Mouse (Mus musculus) left cerebral cortex, adult 18-20 months (tissue): ENCODE results near the gene 4933425L06Rik. TPM values are rescaled to one million over a fixed set of nuclear protein-coding genes. Genes with fewer than 3 reads are reported as not detected.

Experiments
- DNase-seq, 2 experiments: peaks; one replicate each; pipeline ENCODE4 v3.0.0; 2021 to 2022; ENCODE audit warnings: low spot score in 2 of 2, mixed read lengths in 1 of 2
- long read RNA-seq, 2 experiments: library from polyadenylated mRNA; stranded (forward); transcript quantifications; one replicate each; pipeline ENCODE4 v2.0.0; 2021
- total RNA-seq, 2 experiments: library from RNA; stranded (reverse); gene quantifications; 2 replicates each; pipeline ENCODE4 v1.2.3; 2021

Gene 4933425L06Rik
- not detected for total RNA-seq
- long read RNA-seq, experiment 1, result 0 reads
- long read RNA-seq, experiment 2, result 0 reads

DNA sequence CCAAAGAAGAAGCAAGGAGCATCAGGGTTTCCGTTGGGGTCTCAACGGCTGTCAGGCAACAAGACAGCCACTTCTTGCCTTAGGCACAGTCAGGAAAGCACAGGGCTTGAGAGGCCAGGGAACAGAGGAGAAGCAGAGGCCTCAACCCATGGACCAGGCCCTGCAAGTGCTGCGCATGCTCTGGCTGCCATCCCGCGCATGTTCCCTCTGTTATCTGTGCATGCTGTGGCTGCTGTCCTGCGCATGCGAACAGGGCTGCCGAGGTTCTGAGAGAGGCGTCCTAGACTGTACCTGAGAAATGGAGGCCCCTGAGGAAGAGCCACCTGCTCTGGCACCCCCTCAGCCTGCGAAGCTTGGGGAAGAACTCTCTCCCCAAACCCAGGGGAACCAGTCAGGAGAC is at the start of gene 4933425L06Rik:
Gene 4933425L06Rik (plus strand): TSS at position 261 of the 400 bp plus-strand sequence.
- DNase-seq, result no peak

DNA sequence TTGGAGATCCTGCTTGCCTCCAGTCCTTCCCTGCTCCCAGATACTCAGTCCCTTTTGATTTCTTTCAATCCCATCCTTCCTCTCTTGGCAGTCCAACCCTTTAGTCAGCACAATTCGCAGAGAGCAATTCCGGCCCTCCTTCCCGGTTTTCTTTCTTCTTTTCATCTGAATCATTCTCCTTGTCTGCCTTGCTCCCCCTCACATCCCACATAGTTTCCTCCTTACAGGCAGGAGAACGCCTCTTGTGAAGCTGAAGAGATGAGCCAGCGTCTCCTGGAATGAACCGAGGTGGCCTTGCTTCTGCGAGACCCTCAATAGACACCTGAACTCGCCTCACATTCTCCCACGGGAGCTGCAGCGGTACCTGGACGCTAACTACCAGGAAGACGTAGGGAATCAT is 44.1 kb upstream of the 4933425L06Rik start:
- peak; percentile 57 to 71 for DNase-seq

DNA sequence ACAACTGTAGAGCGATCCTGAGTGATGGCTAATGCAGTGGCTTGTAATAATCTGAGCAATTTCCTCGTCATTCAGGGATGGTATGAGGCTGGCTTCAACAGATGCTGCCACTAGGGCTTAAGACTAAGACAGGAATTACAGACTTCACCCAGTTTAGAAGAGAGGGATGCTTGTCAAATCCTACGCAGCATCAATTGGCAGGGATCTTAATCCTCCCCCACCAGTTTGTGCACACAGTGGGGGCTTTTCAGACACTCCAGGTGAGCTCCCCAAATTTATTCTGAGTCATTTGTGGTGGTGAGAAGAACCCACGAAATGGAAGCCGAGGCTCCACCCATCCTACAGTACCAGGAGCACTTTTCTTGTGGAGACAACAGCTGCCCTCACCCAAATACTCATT is 43.6 kb upstream of the 4933425L06Rik start:
- DNase-seq, result peak; percentile 27 to 31

DNA sequence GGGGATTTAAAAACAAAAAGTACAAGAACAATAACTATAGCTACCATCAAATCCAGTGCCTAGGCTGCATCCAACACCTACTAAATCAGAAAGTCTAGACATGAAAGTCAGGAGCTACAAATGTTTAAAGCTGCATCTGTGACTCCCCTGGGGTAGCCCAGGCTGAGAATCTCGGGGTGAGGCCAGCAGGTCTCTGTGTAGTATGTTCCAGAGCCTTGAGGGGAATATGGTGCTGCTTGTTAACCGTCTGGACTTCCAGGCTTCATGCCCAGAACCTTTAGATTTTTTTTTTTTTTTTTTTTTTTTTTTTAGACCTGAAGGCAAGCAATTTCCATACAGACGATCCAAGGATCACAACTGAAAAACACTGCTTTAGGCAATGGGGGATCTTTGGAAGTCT is 38.0 kb upstream of the 4933425L06Rik start:
- no peak for DNase-seq

DNA sequence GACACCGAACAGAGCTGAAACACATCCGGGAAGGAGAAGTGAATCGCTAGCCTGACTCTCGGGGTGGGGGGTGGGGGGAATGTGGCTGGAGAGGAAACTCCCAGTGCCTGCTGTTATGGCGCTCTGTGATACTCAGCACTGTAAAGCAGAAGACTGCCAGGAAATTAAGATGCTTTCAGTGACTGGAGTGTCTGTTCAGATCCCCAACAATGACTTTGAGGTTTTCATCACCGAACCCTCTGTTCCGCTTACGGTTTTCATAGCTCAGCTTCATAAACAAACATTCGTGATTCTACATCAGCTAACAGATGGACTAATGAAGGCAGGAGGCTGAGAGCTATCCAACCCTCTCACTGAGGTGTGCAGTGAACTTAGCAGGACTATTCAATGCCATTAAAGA is 34.5 kb upstream of the 4933425L06Rik start:
- DNase-seq, result no peak

DNA sequence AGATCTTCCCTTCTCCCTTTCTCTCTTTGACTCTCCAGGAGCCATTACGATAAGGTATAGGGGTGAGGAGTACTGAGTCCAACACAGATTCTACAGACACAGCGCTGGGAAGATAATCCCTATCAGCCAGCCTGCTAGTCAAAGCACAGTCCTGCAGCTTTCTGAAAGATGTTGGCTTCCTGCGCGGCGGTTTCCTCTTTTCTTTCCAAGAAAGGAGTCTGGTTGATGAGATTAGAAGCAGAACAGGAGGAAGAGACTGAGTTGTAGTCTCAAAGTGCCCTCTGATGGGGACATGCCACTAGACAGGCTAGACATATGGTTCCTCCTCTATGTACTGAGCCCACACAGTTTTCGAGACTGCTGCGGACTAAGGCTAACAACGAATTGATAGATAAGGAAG is 33.3 kb upstream of the 4933425L06Rik start:
- peak in 1 of 2 experiments; percentile 44 for DNase-seq

DNA sequence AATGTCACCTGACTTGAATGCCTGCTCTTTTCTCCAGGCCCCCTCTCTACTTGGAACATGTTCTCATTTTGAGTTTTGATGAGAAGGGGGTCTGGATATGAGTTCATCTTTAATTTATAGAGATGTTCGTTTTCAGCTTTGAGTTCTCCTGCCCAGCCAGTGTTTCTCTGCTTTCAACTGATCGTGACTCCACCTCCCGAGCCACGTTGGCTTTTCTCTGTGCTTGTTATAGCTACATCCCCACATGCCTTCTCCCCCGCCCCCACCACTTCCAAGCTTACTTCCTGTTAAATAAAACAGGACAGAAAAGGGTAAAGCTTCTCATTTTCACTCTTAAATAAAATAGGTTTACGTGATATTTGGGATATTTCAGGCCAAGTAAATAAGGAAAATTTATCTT is 30.5 kb upstream of the 4933425L06Rik start:
- DNase-seq, result peak; percentile 40 to 73

DNA sequence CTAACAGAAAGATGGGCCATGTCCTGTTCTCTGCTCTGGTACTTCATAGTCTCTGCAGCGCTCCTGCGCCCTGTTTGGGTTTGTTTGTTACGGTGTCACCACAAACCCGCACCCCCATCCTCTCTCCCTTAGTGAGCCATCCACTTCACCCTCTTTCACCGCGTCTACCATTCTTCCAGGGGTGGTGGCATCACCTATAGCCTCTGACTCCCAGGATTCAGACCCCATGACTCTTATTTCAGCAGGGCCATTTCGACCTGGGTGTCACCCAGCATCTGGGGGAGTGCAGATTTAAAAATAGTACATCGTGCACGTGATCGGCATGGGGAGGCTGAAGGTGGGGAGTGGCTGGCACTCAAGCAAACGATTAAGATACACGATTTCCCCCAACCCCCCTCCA is 28.3 kb upstream of the 4933425L06Rik start:
- DNase-seq, result peak; percentile 27 to 40

DNA sequence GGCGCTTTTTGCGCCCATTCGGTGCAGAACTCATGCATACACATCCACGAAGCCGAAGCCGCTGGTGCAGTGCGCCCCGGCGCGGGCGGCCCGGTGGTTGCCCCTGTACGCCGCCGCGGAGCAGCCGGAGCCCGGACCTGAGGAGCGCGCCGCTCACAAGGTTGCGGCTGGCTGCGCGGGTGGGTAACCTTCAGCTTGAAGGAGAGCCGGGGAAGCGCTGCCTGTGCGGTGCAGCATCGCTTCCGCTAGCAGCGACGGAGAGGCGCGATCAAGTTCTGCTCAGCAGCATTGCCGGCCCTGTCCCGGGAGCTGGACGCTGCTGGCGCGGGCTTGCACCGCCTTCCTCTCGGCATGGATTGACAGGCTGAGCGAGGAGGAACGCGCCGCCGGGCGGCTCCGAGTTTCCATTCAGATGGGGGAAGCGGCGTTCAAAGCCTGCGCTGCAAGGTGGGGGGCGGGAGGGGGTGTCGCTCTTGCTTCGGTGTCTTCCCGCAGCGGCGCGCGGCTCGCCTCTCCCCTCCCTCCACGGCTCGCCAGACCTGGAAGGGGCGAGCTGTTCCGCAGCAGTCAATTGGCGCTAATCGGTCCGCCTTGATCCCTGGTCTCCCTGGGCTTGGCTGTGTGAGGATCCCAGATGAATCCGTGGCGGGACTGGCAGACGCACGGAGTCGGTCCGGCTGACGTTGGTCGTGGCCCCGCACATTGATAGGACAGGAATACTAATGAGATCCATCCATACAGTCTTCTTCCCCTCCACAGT is 27.6 kb upstream of the 4933425L06Rik start, which contains the start of gene Rgs7bp:
Gene Rgs7bp (minus strand): TSS at position 750 of the 760 bp plus-strand sequence.
- DNase-seq, result peak; percentile 66 to 82

DNA sequence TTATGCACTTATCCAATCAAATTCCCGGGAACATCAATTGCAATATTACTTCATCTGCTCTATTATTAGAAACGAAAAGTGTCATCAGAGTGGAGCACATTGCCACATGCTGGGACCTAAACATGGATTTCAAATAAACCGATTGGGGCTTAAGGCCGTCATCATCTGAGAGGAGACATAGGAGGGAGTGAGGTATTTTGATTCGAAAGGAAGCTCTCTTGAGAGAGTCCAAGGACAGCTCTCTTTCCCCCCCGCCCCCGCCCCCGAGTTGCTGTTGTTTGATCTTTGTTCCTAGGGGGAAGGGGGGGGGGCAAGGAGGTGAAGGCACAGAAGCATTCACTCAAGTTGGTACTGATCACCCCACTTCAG is 27.0 kb upstream of the 4933425L06Rik start:
- no peak for DNase-seq

DNA sequence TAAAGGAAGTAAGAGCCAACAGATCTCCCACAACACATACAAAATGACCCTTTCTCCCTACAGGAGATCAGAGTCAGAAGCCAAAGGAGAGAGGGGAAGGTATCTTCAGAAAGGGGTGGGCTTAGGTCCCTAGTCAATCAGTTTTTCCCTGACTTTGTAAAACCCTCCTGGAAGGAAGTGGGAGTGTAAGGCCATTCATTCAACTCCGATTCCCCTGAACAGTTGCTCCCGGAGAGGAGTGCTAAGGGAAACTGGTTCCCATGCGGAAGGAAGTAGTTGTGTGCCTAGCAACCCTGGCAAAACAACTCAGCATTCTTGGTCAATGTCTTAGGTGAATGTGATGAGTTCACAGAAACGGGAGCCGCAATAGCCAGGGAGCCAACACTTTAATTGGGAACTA is 26.5 kb upstream of the 4933425L06Rik start:
- DNase-seq, result no peak

DNA sequence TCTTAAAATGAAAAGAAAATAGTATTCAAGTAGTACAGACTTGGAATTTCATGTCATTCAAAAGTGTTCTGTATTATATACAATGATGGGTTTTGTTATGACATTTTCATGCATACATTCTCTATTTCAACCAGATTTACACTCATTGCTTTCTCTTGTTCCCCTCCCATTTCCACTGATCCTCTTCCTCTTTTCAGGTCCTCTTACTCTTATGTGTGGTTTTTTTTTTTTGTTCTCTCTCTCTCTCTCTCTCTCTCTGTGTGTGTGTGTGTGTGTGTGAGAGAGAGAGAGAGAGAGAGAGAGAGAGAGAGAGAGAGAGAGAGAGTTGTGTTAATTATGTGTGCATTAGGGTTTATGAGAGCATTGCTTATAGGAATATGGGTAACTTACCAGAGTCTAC is 15.8 kb upstream of the 4933425L06Rik start:
- no peak for DNase-seq

DNA sequence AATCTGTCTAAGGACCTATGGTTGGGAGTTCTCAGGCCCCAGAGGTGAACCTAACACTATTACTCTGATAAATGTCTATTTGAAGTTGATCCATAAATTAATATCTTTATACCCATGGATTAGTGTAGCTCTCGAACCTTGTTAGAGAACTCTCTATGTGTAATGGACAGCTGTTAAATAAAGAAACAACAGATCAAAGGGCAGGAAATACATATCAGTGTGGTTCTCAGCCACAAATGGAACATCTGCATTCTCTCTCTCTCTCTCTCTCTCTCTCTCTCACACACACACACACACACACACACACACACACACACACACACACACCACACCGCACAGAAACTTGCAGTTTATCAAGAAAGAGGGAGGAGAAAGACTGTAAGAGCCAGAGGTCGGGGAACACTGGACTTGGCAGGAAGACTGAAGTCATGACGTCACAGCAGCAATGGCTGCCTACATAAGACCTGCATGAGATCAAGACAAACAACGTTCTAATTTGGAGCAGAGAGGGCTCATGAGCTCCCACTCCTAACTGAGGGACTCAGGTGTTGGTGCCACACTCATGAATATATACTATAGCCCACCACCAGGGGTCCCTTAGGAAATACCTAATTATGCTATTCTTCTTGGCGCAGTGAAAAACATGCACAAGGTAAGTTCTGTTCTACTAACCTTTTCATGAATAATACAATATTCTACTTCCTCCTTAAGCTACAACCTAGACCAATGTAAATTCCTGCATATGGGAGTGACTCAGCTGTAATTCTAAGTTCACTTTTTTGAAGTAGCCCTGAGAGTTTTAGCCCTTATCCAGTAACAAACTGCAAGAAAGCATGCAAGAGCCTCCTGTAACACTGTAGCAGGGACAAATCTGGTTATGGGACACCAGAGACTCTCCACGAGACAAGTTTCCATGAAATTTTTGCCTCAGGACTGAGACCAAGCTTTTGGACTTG is 14.8 kb upstream of the 4933425L06Rik start:
- no peak for DNase-seq

DNA sequence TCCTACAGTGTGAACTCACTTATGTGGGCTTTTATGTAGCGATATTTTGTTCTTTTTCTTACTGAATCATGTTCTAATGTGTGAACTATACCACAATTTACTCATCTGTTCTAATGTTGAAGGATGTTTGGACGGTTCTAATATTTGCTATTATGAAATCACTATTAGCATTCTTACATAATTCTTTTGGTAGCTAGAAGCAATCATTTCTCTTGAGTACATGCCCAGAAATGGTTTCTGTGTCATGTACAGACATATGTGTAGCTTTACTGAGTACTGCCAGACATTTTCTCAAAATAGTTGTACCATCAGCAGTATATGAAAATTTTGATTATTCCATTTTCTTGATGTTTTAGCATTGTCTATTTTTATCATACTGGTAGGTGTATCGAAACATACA is 7.4 kb downstream of the 4933425L06Rik start:
- no peak for DNase-seq

DNA sequence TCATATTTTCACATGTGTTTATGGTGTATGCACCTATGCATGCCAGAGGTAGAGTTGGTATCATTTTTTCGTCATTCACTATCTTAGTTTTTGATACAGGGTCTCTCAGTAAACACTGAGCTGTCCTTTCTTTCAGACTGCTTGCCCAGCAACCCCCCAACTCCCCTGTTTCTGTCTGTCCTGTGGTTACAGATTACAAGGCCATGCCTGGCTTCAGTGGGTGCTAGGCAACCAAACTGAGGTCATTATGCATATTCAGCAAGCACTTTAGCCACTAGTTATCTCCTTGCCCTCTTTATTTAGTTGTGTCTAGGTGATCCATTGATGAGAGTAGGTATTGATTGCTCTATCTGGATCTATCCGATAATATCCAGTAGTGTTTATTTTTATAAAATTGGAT is 14.4 kb downstream of the 4933425L06Rik start:
- DNase-seq, result no peak

DNA sequence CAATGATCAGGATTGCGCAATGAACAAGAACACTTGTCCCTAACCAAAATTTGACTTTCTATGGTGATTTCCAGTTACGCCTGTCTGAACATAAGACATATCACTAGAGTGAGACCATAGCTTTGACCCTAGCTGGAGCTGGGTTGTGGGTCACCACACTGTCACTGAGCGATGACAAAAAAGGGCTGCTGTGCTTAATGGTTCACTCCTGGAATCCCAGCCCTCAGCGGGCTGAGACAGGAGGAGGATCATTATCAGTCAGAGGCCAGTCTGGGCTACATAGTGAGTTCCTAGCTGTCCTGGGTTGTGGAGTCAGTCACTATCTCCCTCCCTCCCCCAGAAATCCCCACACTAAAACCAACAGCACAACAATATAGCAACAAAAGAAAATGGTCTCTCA is 18.8 kb downstream of the 4933425L06Rik start:
- DNase-seq, result no peak

DNA sequence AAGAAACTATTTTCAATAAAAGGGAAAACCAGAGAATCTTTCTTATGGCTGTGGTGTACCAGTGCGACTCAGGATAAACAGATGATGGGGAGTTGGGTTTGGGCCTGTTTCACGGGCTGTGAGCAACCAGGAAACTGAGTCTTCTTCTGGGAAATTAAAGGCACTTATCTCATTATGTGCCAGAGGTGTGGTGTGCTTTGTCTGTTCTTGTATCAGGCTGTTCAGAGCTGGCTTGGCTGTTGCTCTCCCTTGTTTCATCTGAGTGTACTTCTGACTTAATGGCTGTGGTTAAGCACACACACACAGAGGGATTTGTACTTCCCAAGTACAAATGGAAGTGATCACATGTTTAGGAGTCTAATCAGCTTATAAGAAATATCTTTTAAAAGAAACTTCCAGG is 22.5 kb downstream of the 4933425L06Rik start:
- no peak for DNase-seq

DNA sequence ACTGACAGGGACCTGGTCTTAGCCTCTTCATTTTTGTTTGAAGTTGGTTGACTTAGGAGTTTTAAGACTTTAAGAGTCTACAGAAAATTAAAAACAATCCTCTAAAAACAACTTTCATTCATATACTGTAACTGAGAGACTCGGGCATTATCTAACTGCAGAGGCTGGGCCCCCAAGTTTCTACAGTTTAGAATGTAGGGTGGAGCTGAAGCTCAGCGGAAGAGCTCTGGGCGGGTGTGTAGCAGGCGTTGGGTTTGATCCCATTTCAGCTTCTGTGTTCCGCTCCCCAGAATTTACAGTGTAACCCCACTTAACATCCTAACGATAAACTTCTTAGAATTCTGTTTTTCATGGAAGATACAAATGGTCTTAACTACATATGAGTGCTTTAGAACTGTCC is 29.7 kb downstream of the 4933425L06Rik start:
- no peak for DNase-seq

DNA sequence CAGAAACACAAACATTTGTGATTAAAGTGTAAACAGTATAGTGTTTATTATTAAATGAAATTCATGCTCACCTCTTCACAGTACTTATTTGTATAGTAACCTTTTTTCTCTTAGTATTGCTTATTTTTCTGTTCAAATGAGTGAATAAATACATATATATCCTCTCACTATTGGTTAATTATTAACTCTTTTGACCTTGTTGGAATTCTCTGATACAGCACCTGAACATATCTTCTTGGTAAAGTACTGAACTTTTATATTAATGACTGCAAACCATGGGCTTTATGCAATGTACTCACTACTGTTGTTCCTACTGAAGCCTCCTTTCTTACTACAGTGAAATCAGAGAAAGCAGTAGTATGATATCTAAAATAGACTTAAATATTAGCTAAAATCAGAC is 39.7 kb downstream of the 4933425L06Rik start:
- no peak for DNase-seq

DNA sequence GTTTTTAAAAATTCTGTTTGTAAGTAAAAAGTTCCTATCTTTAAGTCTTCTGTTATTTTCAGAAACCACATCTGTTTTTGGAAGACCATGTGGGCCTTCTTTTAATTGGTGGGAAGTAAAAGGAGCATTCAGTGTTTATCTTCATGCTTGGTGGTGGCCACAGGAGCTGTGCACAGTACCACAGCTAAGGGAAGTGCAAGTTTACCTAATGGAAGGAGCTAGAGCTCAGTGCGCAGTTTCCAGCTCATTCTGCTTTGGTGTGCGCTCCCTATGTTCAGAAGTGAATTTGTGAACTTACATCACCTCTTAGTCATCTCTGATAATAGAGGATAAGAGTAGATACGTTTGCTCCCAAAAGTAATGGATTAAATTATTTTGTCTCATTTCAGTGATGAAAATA is 40.2 kb downstream of the 4933425L06Rik start:
- no peak for DNase-seq

DNA sequence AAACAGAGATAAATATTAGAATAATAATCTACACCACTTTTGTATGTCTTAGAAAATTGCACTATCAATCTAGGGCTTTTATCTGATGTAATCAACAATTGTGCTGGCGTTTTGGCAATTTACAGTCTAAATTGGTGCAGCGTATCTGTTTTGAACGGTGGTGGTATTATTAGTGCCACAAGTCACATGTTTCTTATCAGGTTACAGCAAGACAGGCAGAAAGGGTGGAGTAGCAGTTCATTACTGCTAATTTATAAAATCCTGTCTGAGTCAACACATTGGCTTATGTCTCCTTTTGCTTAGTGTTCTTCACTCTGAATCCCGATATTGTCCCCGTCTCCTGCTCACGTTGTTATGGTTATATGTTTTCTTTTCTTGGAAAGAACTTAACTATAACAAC is 48.2 kb downstream of the 4933425L06Rik start:
- no peak for DNase-seq

DNA sequence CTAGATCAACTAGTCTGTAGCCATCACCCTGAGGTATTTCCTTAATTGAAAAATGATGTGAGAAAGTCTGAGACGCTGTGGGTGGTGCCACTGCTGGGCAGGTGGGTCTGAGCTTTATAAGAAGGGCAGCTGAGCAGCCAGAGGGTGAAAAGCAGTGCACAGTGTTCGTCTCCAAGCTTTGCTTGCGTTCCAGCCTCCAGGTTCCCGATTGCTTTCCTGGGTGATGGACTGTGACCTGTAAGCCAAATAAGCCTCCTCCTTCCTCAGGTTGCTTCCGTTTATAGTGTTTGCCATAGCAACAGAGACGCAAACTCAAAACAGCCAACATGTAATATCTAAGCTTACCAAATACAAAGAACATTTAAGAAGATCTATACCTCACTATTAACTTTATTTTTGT is 50.4 kb downstream of the 4933425L06Rik start:
- no peak for DNase-seq
